Mouse (Mus musculus) liver, postnatal 0 days (tissue): ENCODE measurements at regions not wholly inside any gene's neighbourhood (a gene's known extent, or its start where the extent isn't known, plus 50 kb on each side); places are given as distances from the start of the nearest gene placed in this dataset.

ENCODE experiments used
- CTCF ChIP-seq: sonication (generic); IDR thresholded peaks from 2 replicates; pipeline ENCODE4 v1.5.1; 2016; ENCODE audit warnings: antibody characterized with exemption, low read depth
- EP300 ChIP-seq: IDR thresholded peaks from 2 replicates; pipeline ENCODE4 v1.6.1; 2016; ENCODE audit warnings: antibody characterized with exemption, low read depth, mild to moderate bottlenecking

- TF ChIP-seq CTCF (no peak), EP300 (no peak)
Observed at GRCm38 (mm10) chr14:24886164-24886563, 399.2 kb downstream of the Rps24 start.
